Mouse (Mus musculus) layer of hippocampus, postnatal 36 days (tissue): ENCODE data around the gene Camkmt. TPM values are rescaled to one million over a fixed set of nuclear protein-coding genes. Genes with fewer than 3 reads are reported as not detected.

Experiments used
- DNase-seq, 2 experiments: peaks; one replicate each; pipeline ENCODE4 v3.0.0; 2022
- total RNA-seq, 2 experiments: library from RNA; stranded (reverse); gene quantifications; 2 replicates each; pipeline ENCODE4 v1.2.3; 2021

Gene Camkmt
- total RNA-seq, 2 experiments from 2014 or later = 12.5 to 13.5 TPM

- DNase-seq = no peak
Measured at GRCm38 (mm10) chr17:85170541-85171255, 80.3 kb downstream of the Camkmt start.

GRCm38 (mm10) chr17:85171951-85172350, 81.6 kb downstream of the Camkmt start:
- no peak for DNase-seq

GRCm38 (mm10) chr17:85177231-85177630, 86.9 kb downstream of the Camkmt start:
- DNase-seq = no peak

GRCm38 (mm10) chr17:85180471-85181060, 90.2 kb downstream of the Camkmt start:
- DNase-seq = no peak

- DNase-seq = peak; percentile 86 to 87
Measured at GRCm38 (mm10) chr17:85189227-85190127, 99.1 kb downstream of the Camkmt start.

GRCm38 (mm10) chr17:85190128-85190435, 99.7 kb downstream of the Camkmt start:
- DNase-seq = no peak

GRCm38 (mm10) chr17:85193294-85193693, 102.9 kb downstream of the Camkmt start:
- no peak for DNase-seq

- DNase-seq = no peak
Measured at GRCm38 (mm10) chr17:85198781-85199180, 108.4 kb downstream of the Camkmt start.

- no peak for DNase-seq
Measured at GRCm38 (mm10) chr17:85199321-85199720, 109.0 kb downstream of the Camkmt start.

- no peak for DNase-seq
Measured at GRCm38 (mm10) chr17:85218054-85218453, 127.7 kb downstream of the Camkmt start.

- DNase-seq = peak in 1 of 2 experiments; percentile 9
Measured at GRCm38 (mm10) chr17:85242109-85242508, 151.8 kb downstream of the Camkmt start.

GRCm38 (mm10) chr17:85248962-85249361, 158.6 kb downstream of the Camkmt start:
- no peak for DNase-seq

- no peak for DNase-seq
Measured at GRCm38 (mm10) chr17:85249744-85250143, 159.4 kb downstream of the Camkmt start.

- DNase-seq = no peak
Measured at GRCm38 (mm10) chr17:85256930-85257329, 166.6 kb downstream of the Camkmt start.

GRCm38 (mm10) chr17:85257348-85257747, 167.0 kb downstream of the Camkmt start:
- no peak for DNase-seq

GRCm38 (mm10) chr17:85258703-85259341, 168.5 kb downstream of the Camkmt start:
- no peak for DNase-seq

- no peak for DNase-seq
Measured at GRCm38 (mm10) chr17:85266831-85267422, 176.6 kb downstream of the Camkmt start.

GRCm38 (mm10) chr17:85271466-85272175, 181.3 kb downstream of the Camkmt start:
- DNase-seq = no peak

GRCm38 (mm10) chr17:85279720-85280119, 189.4 kb downstream of the Camkmt start:
- no peak for DNase-seq

- DNase-seq = no peak
Measured at GRCm38 (mm10) chr17:85282447-85282846, 192.1 kb downstream of the Camkmt start.

GRCm38 (mm10) chr17:85291154-85291553, 200.8 kb downstream of the Camkmt start:
- no peak for DNase-seq

GRCm38 (mm10) chr17:85291601-85292000, 201.2 kb downstream of the Camkmt start:
- no peak for DNase-seq
